Comparison of ENCODE assay signal across 9 mouse cellular contexts in genomic region chr11:32008049-32008448, GRCm38 (mm10). TPM values are rescaled to one million over a fixed set of nuclear protein-coding genes. Genes with fewer than 3 reads are reported as not detected.
"Had no signal": no experiment of that assay in that cellular context is flagged by ENCODE, and none has a peak within 500 bp of the region (broad histone marks: within the 10 kb centered on the region; RNA-seq: fewer than 3 reads in every experiment).

No protein-coding gene starts in this region.

RNA-seq across cellular contexts. Expression of gene 4930524B15Rik, which starts 42.7 kb away (rescaled TPM):
- total RNA-seq: layer of hippocampus, postnatal 14 days; left cerebral cortex, postnatal 25 days; megakaryocyte-erythroid progenitor cell, adult 5-6 weeks; neutrophil, adult 5-6 weeks had no signal
- polyA plus RNA-seq: liver, embryonic 12.5 days; liver, embryonic 15.5 days; lung, embryonic 15.5 days; neural tube, embryonic 11.5 days; stomach, embryonic 15.5 days had no signal
